Mouse (Mus musculus) CH12.LX (cell line): ENCODE measurements around the gene Cpxm1. TPM values are rescaled to one million over a fixed set of nuclear protein-coding genes. Genes with fewer than 3 reads are reported as not detected.

Source experiments
- DNase-seq: peaks from one replicate; pipeline ENCODE4 v3.0.0-alpha.2; 2013; ENCODE audit errors: extremely low read depth
- H3K27ac ChIP-seq: 2 replicates; pipeline ENCODE4 v1.5.1; 2012; ENCODE audit warnings: low read depth, mild to moderate bottlenecking, control low read depth, moderate library complexity; ENCODE audit not compliant: insufficient read depth
- H3K27me3 ChIP-seq: replicated peaks from 2 replicates; pipeline ENCODE3; 2012; ENCODE audit warnings: inconsistent platforms
- H3K36me3 ChIP-seq, 2 experiments: replicated peaks in 1 of 2; 2 replicates each; pipeline versions ENCODE3 to v1.6.1; 2012; ENCODE audit warnings: inconsistent platforms in 1 of 2, low read length in 1 of 2, mild to moderate bottlenecking in 1 of 2, mixed read lengths in 1 of 2, moderate library complexity in 1 of 2; ENCODE audit not compliant: control insufficient read depth in 1 of 2, insufficient read depth in 1 of 2
- H3K4me1 ChIP-seq, 2 experiments: 2 replicates each; pipeline ENCODE4 v1.6.1; 2012; ENCODE audit warnings: inconsistent platforms in 1 of 2, moderate library complexity in 1 of 2; ENCODE audit not compliant: insufficient read depth in 2 of 2, control insufficient read depth in 1 of 2
- H3K4me2 ChIP-seq: 2 replicates; pipeline ENCODE4 v1.6.1; 2012; ENCODE audit warnings: low read depth, mild to moderate bottlenecking, control low read depth; ENCODE audit not compliant: poor library complexity, insufficient read depth, severe bottlenecking
- H3K4me3 ChIP-seq, 3 experiments: fragments of 150-350 bp in 1 of 3; sonication (generic) in 1 of 3; replicated peaks in 1 of 3; 2 replicates each; pipeline versions ENCODE3 to v1.5.1; 2011 to 2012; ENCODE audit warnings: low read depth in 2 of 3, low read length in 2 of 3, mild to moderate bottlenecking in 2 of 3, moderate library complexity in 2 of 3, control low read depth in 1 of 3, improper control_type of control experiment in 1 of 3, inconsistent platforms in 1 of 3, mixed read lengths in 1 of 3; ENCODE audit not compliant: poor library complexity in 1 of 3
- H3K79me2 ChIP-seq: replicated peaks from 2 replicates; pipeline ENCODE4 v1.6.1; 2012; ENCODE audit warnings: mild to moderate bottlenecking, moderate library complexity; ENCODE audit not compliant: control insufficient read depth, poor library complexity, insufficient read depth, severe bottlenecking; ENCODE audit errors: extremely low read depth
- H3K9ac ChIP-seq: 2 replicates; pipeline ENCODE4 v1.6.1; 2012; ENCODE audit warnings: low read depth, mild to moderate bottlenecking, control low read depth, moderate library complexity; ENCODE audit not compliant: insufficient read depth
- H3K9me3 ChIP-seq: replicated peaks from 2 replicates; pipeline ENCODE3; 2012; ENCODE audit warnings: low read length, inconsistent platforms, mixed read lengths
- BHLHE40 ChIP-seq: IDR thresholded peaks from 2 replicates; pipeline ENCODE4 v1.6.1; 2011; ENCODE audit warnings: mild to moderate bottlenecking, low read depth, low read length, improper control_type of control experiment
- CHD1 ChIP-seq: IDR thresholded peaks from 2 replicates; pipeline ENCODE4 v1.6.1; 2012; ENCODE audit warnings: low read depth, low read length, improper control_type of control experiment, inconsistent platforms
- CTCF ChIP-seq, 2 experiments: IDR thresholded peaks in 1 of 2; conservative IDR thresholded peaks in 1 of 2; 2 replicates each; pipeline ENCODE4 v1.5.1; 2011 to 2012; ENCODE audit warnings: low read depth in 2 of 2, low read length in 2 of 2, improper control_type of control experiment in 1 of 2, inconsistent platforms in 1 of 2, mild to moderate bottlenecking in 1 of 2, moderate library complexity in 1 of 2
- HCFC1 ChIP-seq: IDR thresholded peaks from 2 replicates; pipeline ENCODE4 v1.6.1; 2012; ENCODE audit warnings: low read depth, mild to moderate bottlenecking, inconsistent platforms, low read length, improper control_type of control experiment
- IRF4 ChIP-seq: IDR thresholded peaks from 2 replicates; pipeline ENCODE4 v1.6.1; 2014; ENCODE audit warnings: low read depth, mild to moderate bottlenecking, inconsistent platforms, low read length, improper control_type of control experiment
- JUN ChIP-seq: IDR thresholded peaks from 2 replicates; pipeline ENCODE4 v1.6.1; 2011; ENCODE audit warnings: low read depth, mild to moderate bottlenecking, low read length, improper control_type of control experiment, moderate library complexity; ENCODE audit not compliant: insufficient read depth
- MAFK ChIP-seq: IDR thresholded peaks from 2 replicates; pipeline ENCODE4 v1.6.1; 2011; ENCODE audit warnings: low read length, improper control_type of control experiment; ENCODE audit not compliant: insufficient replicate concordance
- MAZ ChIP-seq: IDR thresholded peaks from 2 replicates; pipeline ENCODE4 v1.6.1; 2012; ENCODE audit warnings: low read depth, mild to moderate bottlenecking, inconsistent platforms, low read length, improper control_type of control experiment, moderate library complexity
- MEF2A ChIP-seq: IDR thresholded peaks from 2 replicates; pipeline ENCODE4 v1.6.1; 2014; ENCODE audit warnings: low read depth, mild to moderate bottlenecking, inconsistent platforms, low read length, improper control_type of control experiment, borderline replicate concordance
- MXI1 ChIP-seq: IDR thresholded peaks from 2 replicates; pipeline ENCODE4 v1.6.1; 2011; ENCODE audit warnings: mild to moderate bottlenecking, low read depth, low read length, improper control_type of control experiment
- NELFE ChIP-seq: IDR thresholded peaks from 2 replicates; pipeline ENCODE4 v1.6.1; 2011; ENCODE audit warnings: low read depth, low read length, improper control_type of control experiment
- RAD21 ChIP-seq: IDR thresholded peaks from 2 replicates; pipeline ENCODE4 v1.6.1; 2011; ENCODE audit warnings: low read depth, mild to moderate bottlenecking, low read length, improper control_type of control experiment, moderate library complexity
- SMC3 ChIP-seq: IDR thresholded peaks from 2 replicates; pipeline ENCODE4 v1.6.1; 2011; ENCODE audit warnings: low read depth, low read length, improper control_type of control experiment
- TBP ChIP-seq: conservative IDR thresholded peaks from 2 replicates; pipeline ENCODE4 v1.6.1; 2011; ENCODE audit warnings: low read depth, low read length, improper control_type of control experiment
- TCF12 ChIP-seq: IDR thresholded peaks from 2 replicates; pipeline ENCODE4 v1.6.1; 2014; ENCODE audit warnings: low read depth, mild to moderate bottlenecking, inconsistent platforms, low read length, improper control_type of control experiment
- USF2 ChIP-seq: conservative IDR thresholded peaks from 2 replicates; pipeline ENCODE4 v1.6.1; 2011; ENCODE audit warnings: low read depth, low read length, improper control_type of control experiment
- ZKSCAN1 ChIP-seq: IDR thresholded peaks from 2 replicates; pipeline ENCODE4 v1.6.1; 2012; ENCODE audit warnings: low read depth, inconsistent platforms, low read length, improper control_type of control experiment, borderline replicate concordance
- ZMIZ1 ChIP-seq: IDR thresholded peaks from 2 replicates; pipeline ENCODE4 v1.6.1; 2012; ENCODE audit warnings: low read depth, mild to moderate bottlenecking, inconsistent platforms, low read length, improper control_type of control experiment
- dilution Hi-C: fragments of 300-500 bp; cut with MboI; formaldehyde crosslinking; loops from 2 replicates; pipeline ENCODE4 v1.14.3; 2020; ENCODE audit warnings: low sequenced_read_pairs; ENCODE audit not compliant: extremely low pct_unique_long_range_greater_than_20kb, extremely low pct_ligation_motif_present
- in situ Hi-C: fragments of 300-500 bp; cut with MboI; formaldehyde crosslinking; loops from 3 replicates; pipeline ENCODE4 v1.14.3; 2019; ENCODE audit warnings: low sequenced_read_pairs, low pct_ligation_motif_present, low pct_unique_long_range_greater_than_20kb, mixed read lengths
- polyA plus RNA-seq: library from polyadenylated mRNA; unstranded; fragments of >175 nt; gene quantifications from 2 replicates; pipeline ENCODE4 v1.2.1, GENCODE M21; 2012; ENCODE audit warnings: low read depth; ENCODE audit not compliant: insufficient read length
- total RNA-seq, 2 experiments: library from RNA; depleted of rRNA; stranded (reverse); fragments of 300-350 nt in 1 of 2; fragments of >200 nt in 1 of 2; gene quantifications; 2 replicates each; pipeline ENCODE4 v1.2.3; 2012 to 2014

Cpxm1 gene
- total and polyA plus RNA-seq, 3 experiments = 0.13 to 0.31 (median 0.20) TPM

- Histone ChIP-seq H3K36me3 (peaks cover 56 to 81% of the 10 kb centered on the region in 2 experiments), H3K4me2 (no peak overlapping the region), H3K9me3 (no peaks in the 10 kb centered on the region), H3K27ac (no peak overlapping the region), H3K4me1 (peaks cover 0 to 25% of the 10 kb centered on the region in 2 experiments; a peak in 3 of 4 replicates), H3K4me3 (no peak overlapping the region), H3K9ac (no peak overlapping the region), H3K27me3 (no peaks in the 10 kb centered on the region), H3K79me2 (peaks cover 42% of the 10 kb centered on the region)
- no peak for DNase-seq
- TF ChIP-seq ZKSCAN1 (peak; percentile 35; the same call in 1 of the 2 replicates), MXI1 (no peak)
- dilution Hi-C loops = no loop called here
- in situ Hi-C loops = no loop called here
Measured at GRCm38 (mm10) chr2:130436769-130437168, 39.4 kb upstream of the Cpxm1 start.

- no peak overlapping the region for H3K4me3 ChIP-seq
- no peak overlapping the region for H3K4me2 ChIP-seq
- peaks cover 66% of the 10 kb centered on the region for H3K79me2 ChIP-seq
- H3K36me3 ChIP-seq = peaks cover 27 to 68% of the 10 kb centered on the region in 2 experiments
- H3K4me1 ChIP-seq = peaks cover 2 to 55% of the 10 kb centered on the region in 2 experiments; a peak in 3 of 4 replicates
- TF ChIP-seq MAFK (no peak), RAD21 (peak; percentile 77), NELFE (no peak), JUN (no peak), USF2 (no peak), MEF2A (no peak), IRF4 (0 out of 2 replicates have a peak, but pooled peaks have one; percentile 12), CHD1 (no peak), CTCF (conservative IDR thresholded peaks at IDR 0.05 in 1 of 2, IDR thresholded peaks at IDR 0.05 in 1 of 2; ENCODE audit: low read depth in 2 of 2, low read length in 2 of 2) (peak; percentile 37 to 82), SMC3 (peak; percentile 74), TBP (no peak), HCFC1 (no peak)
- H3K9me3 ChIP-seq = no peaks in the 10 kb centered on the region
- in situ Hi-C loops = no loop called here
- dilution Hi-C loops = no loop called here
- H3K27me3 ChIP-seq = no peaks in the 10 kb centered on the region
- DNase-seq = peak; percentile 61
- no peak overlapping the region for H3K9ac ChIP-seq
- H3K27ac ChIP-seq = no peak overlapping the region
Measured at GRCm38 (mm10) chr2:130433152-130433551, 35.8 kb upstream of the Cpxm1 start.

GRCm38 (mm10) chr2:130432157-130432556 lies 34.8 kb upstream of the Cpxm1 start:
- dilution Hi-C loops (no loop called here), in situ Hi-C loops (no loop called here)
- peaks cover 74% of the 10 kb centered on the region for H3K79me2 ChIP-seq
- no peaks in the 10 kb centered on the region for H3K27me3 ChIP-seq
- no peak overlapping the region for H3K4me2 ChIP-seq
- peaks cover 2 to 64% of the 10 kb centered on the region in 2 experiments; a peak in 3 of 4 replicates for H3K4me1 ChIP-seq
- no peak for TF ChIP-seq IRF4
- no peak for TF ChIP-seq ZKSCAN1
- no peak for TF ChIP-seq CTCF (conservative IDR thresholded peaks at IDR 0.05 in 1 of 2, IDR thresholded peaks at IDR 0.05 in 1 of 2; ENCODE audit: low read depth in 2 of 2, low read length in 2 of 2)
- no peak for TF ChIP-seq RAD21
- no peak for TF ChIP-seq BHLHE40
- TF ChIP-seq TCF12 = no peak
- TF ChIP-seq ZMIZ1 = no peak
- TF ChIP-seq MAZ = no peak
- TF ChIP-seq SMC3 = no peak
- DNase-seq = no peak
- no peak overlapping the region for H3K9ac ChIP-seq
- H3K36me3 ChIP-seq = peaks cover 17 to 67% of the 10 kb centered on the region in 2 experiments
- no peak overlapping the region for H3K27ac ChIP-seq
- no peak overlapping the region for H3K4me3 ChIP-seq
- no peaks in the 10 kb centered on the region for H3K9me3 ChIP-seq
